Mouse (Mus musculus): ENCODE measurements around the gene Gnptab. TPM values are rescaled to one million over a fixed set of nuclear protein-coding genes. Genes with fewer than 3 reads are reported as not detected.

Gene Gnptab
- polyA plus RNA-seq (2014; fragmentation: Nextera tagmentation; extraction: Ambion mirVana) = 23.8 TPM in 2 replicates

DNA sequence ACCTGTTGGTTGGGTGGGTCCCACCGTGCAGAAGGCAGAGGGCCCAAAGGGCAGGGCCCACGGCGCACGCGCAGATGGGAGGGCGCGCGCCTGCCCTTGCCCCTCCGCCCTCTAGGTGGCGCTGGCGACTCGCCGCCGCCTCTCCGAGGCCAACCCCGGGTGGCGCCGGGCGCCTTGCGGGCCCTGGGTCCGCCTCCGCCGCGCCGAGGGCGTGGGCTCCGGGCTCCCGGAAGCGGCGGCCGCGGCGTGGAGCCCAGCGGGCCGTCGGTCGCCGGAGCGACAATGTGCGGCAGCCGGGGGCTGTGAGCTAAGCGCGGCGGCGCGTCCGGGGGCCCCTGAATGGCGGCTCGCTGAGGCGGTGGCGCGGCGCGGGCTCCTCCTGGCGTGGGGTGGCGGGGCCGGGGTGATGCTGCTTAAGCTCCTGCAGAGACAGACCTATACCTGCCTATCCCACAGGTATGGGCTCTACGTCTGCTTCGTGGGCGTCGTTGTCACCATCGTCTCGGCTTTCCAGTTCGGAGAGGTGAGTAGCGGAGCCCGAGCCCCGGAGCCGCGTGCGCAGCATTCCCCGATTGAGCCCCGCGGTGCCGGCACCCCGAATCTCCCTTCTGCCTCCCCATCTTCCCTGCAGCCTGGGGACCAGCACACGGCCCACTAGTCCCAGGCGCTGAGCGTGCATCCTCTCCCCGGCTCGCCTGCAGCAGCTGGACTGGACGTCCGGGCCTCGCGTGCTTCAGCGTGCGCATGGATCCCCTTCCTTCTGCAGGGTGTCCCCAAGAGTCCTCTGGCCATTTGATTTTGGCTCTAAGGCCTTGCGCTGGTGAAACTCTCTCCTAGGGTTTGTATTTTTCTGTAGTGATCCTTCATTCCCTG, at the start of gene Gnptab, which contains the start of gene Dram1:
Gene Gnptab, plus strand, starts transcription at position 120 of the 873 bp plus-strand sequence.
Gene Dram1, minus strand, starts transcription at position 68 of the 873 bp plus-strand sequence.
- Histone ChIP-seq H3K36me3 (replicated peaks; ENCODE audit: control insufficient read depth, insufficient read depth) (no peaks in the 10 kb centered on the region), H3K4me3 (replicated peaks; ENCODE audit: low read length) (peak within 1 kb of the TSS; percentile 77), H3K27me3 (ENCODE audit: control insufficient read depth, insufficient read depth, low read length) (no peaks in the 10 kb centered on the region), H3K9ac (peak within 1 kb of the TSS; percentile 83), H3K4me1 (replicated peaks; ENCODE audit: control insufficient read depth, insufficient read depth, low read length) (peaks cover 18% of the 10 kb centered on the region), H3K9me3 (ENCODE audit: control insufficient read depth, low read length) (no peaks in the 10 kb centered on the region), H3K27ac (peak within 1 kb of the TSS; percentile 85), H3K4me2 (replicated peaks) (peak within 1 kb of the TSS; percentile 58)
- DNase-seq (ENCODE audit: low spot score) = peak; percentile 87
- ATAC-seq (ENCODE audit: low FRiP score) = peak; percentile 89
- under 1% methylated on average over 80 of the region's 87 CpGs for WGBS

DNA sequence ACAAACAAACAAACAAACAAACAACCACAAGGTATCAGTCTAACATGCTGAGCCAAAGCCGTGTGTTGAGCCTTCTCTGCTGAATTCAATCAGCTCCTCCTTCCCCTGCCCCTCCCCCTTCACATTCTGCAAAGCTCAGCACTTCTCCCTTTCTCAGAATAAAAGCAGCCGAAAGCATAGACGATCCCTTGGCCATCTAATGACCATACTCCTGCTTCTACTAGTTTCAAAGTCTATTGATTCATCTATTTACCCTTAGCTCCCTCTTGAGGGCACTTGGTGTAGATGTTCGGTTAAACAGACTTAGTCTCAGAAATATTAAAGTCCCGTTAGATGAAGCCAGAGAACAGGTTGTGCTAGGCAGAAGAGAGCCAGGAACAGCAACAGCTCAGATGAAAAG, 48.2 kb upstream of the Gnptab start:
- no peaks in the 10 kb centered on the region for H3K9me3 ChIP-seq (ENCODE audit: control insufficient read depth, low read length)
- WGBS = 28% methylated on average over 5 of the region's 5 CpGs
- no peaks in the 10 kb centered on the region for H3K36me3 ChIP-seq (replicated peaks; ENCODE audit: control insufficient read depth, insufficient read depth)
- no peaks in the 10 kb centered on the region for H3K27me3 ChIP-seq (ENCODE audit: control insufficient read depth, insufficient read depth, low read length)
- no peaks in the 10 kb centered on the region for H3K4me1 ChIP-seq (replicated peaks; ENCODE audit: control insufficient read depth, insufficient read depth, low read length)
- no peak overlapping the region for H3K4me2 ChIP-seq (replicated peaks)
- no peak for ATAC-seq (ENCODE audit: low FRiP score)
- no peak overlapping the region for H3K4me3 ChIP-seq (replicated peaks; ENCODE audit: low read length)
- H3K27ac ChIP-seq = no peak overlapping the region
- DNase-seq (ENCODE audit: low spot score) = peak; percentile 62
- H3K9ac ChIP-seq = no peak overlapping the region

DNA sequence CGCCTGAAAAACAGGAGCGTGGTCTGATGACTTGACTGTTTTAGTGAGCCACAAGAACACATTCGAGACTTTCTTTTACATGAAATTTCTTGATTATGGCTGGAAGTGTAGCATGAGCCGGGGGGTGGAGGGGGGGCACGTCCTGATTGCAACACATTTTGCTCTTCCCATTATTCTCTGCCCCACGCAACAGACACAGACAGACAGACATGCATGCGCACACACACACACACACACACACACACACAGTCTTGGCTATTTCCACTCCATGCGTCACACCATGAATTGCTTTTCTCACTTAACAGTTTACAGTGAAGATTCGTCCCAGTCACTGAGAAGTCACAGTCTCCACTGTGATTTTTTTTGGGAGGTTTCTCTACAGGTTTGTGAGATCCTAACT, 38.3 kb upstream of the Gnptab start:
- H3K9ac ChIP-seq = no peak overlapping the region

DNA sequence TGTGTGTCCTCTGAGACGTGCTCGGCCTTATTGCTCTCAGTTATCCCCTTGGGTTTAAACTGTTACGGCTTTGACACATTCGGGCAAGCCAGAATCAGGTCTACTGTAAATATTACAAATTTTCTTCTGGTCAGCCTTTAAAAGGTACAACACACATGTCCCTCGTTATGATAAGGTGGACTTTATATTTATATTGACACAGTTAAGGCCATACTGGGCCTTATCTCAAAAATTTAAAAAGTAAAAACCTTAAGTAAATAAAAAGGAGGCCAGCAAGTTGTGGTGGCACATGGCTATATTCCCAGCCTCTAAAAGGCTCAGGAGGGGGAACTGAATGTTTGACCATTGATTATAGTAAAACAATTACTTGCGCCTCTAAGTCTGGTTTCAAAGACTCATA, 37.6 kb upstream of the Gnptab start:
- 89% methylated on average over 6 of the region's 6 CpGs for WGBS
- H3K4me1 ChIP-seq (replicated peaks; ENCODE audit: control insufficient read depth, insufficient read depth, low read length) = no peaks in the 10 kb centered on the region
- H3K4me3 ChIP-seq (replicated peaks; ENCODE audit: low read length) = no peak overlapping the region
- H3K27ac ChIP-seq = no peak overlapping the region
- no peaks in the 10 kb centered on the region for H3K27me3 ChIP-seq (ENCODE audit: control insufficient read depth, insufficient read depth, low read length)
- no peaks in the 10 kb centered on the region for H3K36me3 ChIP-seq (replicated peaks; ENCODE audit: control insufficient read depth, insufficient read depth)
- no peak for ATAC-seq (ENCODE audit: low FRiP score)
- no peaks in the 10 kb centered on the region for H3K9me3 ChIP-seq (ENCODE audit: control insufficient read depth, low read length)
- no peak overlapping the region for H3K9ac ChIP-seq
- no peak overlapping the region for H3K4me2 ChIP-seq (replicated peaks)
- DNase-seq (ENCODE audit: low spot score) = no peak

More for the DNA sequence above, 38.3 kb upstream of the Gnptab start:
- H3K4me1 ChIP-seq (replicated peaks; ENCODE audit: control insufficient read depth, insufficient read depth, low read length) = no peaks in the 10 kb centered on the region
- no peak overlapping the region for H3K27ac ChIP-seq
- ATAC-seq (ENCODE audit: low FRiP score) = no peak
- no peak for DNase-seq (ENCODE audit: low spot score)
- no peak overlapping the region for H3K4me3 ChIP-seq (replicated peaks; ENCODE audit: low read length)
- H3K36me3 ChIP-seq (replicated peaks; ENCODE audit: control insufficient read depth, insufficient read depth) = no peaks in the 10 kb centered on the region
- H3K27me3 ChIP-seq (ENCODE audit: control insufficient read depth, insufficient read depth, low read length) = no peaks in the 10 kb centered on the region
- H3K9me3 ChIP-seq (ENCODE audit: control insufficient read depth, low read length) = no peaks in the 10 kb centered on the region
- H3K4me2 ChIP-seq (replicated peaks) = no peak overlapping the region
- 92% methylated on average over 9 of the region's 9 CpGs for WGBS

DNA sequence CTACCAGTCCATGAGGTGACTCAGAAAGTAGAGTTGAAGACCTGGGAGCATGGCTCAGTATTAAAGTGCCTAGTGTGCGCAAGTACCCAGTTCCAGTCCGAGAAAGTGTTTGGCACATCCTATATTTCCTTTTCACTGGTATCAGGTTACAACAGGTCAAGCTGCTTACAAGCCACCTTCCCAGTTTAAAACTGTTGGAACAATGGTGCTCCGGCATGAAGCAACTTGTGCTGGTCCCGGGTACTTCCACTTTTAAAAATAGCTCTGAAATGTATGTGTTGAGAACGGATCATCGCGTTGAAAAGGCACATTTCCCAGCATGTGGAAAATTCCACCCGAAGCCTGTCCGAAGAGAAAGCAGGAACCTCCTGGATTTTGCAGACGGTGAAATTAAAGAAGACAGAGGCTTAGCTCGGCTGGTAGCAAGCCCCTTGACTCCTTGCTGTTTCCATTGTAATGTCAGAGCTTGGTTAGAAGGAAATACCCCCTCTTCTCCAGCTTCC, 33.0 kb upstream of the Gnptab start:
- DNase-seq (ENCODE audit: low spot score) (no peak), ATAC-seq (ENCODE audit: low FRiP score) (no peak)
- no peaks in the 10 kb centered on the region for H3K9me3 ChIP-seq (ENCODE audit: control insufficient read depth, low read length)
- no peak overlapping the region for H3K4me2 ChIP-seq (replicated peaks)
- H3K36me3 ChIP-seq (replicated peaks; ENCODE audit: control insufficient read depth, insufficient read depth) = no peaks in the 10 kb centered on the region
- no peak overlapping the region for H3K4me3 ChIP-seq (replicated peaks; ENCODE audit: low read length)
- 68% methylated on average over 11 of the region's 11 CpGs for WGBS
- no peaks in the 10 kb centered on the region for H3K4me1 ChIP-seq (replicated peaks; ENCODE audit: control insufficient read depth, insufficient read depth, low read length)
- no peak overlapping the region for H3K9ac ChIP-seq
- no peak overlapping the region for H3K27ac ChIP-seq
- H3K27me3 ChIP-seq (ENCODE audit: control insufficient read depth, insufficient read depth, low read length) = no peaks in the 10 kb centered on the region

DNA sequence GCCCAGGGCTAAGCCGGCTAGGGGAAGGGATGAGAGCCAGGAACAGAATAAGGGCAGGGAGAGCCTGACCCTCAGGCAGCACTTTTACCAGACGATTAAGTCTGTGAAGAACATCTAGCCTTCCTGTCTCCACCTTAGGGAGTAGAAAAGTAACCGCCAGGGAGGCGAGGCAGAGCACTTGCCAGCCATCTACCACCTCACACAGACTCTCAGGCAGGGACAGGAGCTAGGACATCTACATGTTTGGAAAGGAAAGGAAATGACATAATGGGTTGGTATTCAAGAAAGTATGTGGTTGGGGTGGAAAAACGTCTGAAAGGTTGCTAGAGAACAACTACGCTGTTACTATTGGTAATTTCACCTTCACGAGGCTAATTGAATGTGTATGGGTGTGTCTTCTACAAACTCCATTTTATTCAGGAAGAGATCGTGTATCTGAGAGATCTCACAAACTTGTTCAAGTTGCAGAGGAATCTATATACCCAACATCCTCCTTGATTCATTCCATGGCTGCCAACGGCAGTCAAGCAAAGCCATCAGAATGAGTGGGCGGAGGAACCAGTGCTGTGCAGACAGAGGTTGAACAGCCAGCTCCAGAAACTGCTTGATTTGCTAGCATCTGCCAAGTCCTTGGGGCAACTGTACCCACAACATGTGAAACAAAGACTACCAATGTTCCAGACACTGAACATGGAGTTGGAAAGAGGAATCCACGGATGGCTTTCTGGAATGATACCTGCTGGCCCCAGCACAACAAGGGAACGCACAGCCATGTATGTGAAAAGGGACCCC, 32.3 kb upstream of the Gnptab start:
- WGBS = 80% methylated on average over 12 of the region's 12 CpGs

DNA sequence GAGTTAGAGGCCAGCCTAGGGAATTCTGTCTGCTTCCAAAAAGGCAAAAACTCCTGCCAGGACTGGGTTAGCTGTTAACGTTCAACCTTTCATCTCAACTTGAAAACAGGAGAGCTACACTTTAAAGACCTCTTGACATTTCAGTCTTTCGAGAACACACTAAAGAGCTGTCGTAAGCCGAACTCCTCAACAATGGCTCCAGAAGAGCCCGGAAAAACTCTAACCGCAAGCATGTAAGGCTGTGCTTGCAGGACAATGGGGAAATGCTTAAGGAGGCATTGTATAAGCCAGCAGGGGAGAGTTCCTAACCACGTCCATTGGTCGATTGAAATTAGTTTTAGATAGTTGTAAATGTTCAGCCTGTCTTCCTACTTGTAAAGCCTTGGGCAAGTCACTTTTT, 29.1 kb upstream of the Gnptab start:
- Histone ChIP-seq H3K27ac (no peak overlapping the region), H3K36me3 (replicated peaks; ENCODE audit: control insufficient read depth, insufficient read depth) (no peaks in the 10 kb centered on the region), H3K4me3 (replicated peaks; ENCODE audit: low read length) (no peak overlapping the region), H3K9ac (no peak overlapping the region), H3K27me3 (ENCODE audit: control insufficient read depth, insufficient read depth, low read length) (no peaks in the 10 kb centered on the region), H3K4me1 (replicated peaks; ENCODE audit: control insufficient read depth, insufficient read depth, low read length) (no peaks in the 10 kb centered on the region), H3K4me2 (replicated peaks) (no peak overlapping the region), H3K9me3 (ENCODE audit: control insufficient read depth, low read length) (no peaks in the 10 kb centered on the region)
- DNase-seq (ENCODE audit: low spot score) = no peak
- ATAC-seq (ENCODE audit: low FRiP score) = no peak
- WGBS = 10% methylated on average over 8 of the region's 8 CpGs

More for the DNA sequence above, 32.3 kb upstream of the Gnptab start:
- no peaks in the 10 kb centered on the region for H3K4me1 ChIP-seq (replicated peaks; ENCODE audit: control insufficient read depth, insufficient read depth, low read length)
- H3K36me3 ChIP-seq (replicated peaks; ENCODE audit: control insufficient read depth, insufficient read depth) = no peaks in the 10 kb centered on the region
- H3K4me2 ChIP-seq (replicated peaks) = no peak overlapping the region
- H3K27me3 ChIP-seq (ENCODE audit: control insufficient read depth, insufficient read depth, low read length) = no peaks in the 10 kb centered on the region
- no peak overlapping the region for H3K9ac ChIP-seq
- no peak overlapping the region for H3K27ac ChIP-seq
- H3K9me3 ChIP-seq (ENCODE audit: control insufficient read depth, low read length) = no peaks in the 10 kb centered on the region
- H3K4me3 ChIP-seq (replicated peaks; ENCODE audit: low read length) = no peak overlapping the region
- ATAC-seq (ENCODE audit: low FRiP score) (no peak), DNase-seq (ENCODE audit: low spot score) (no peak)

DNA sequence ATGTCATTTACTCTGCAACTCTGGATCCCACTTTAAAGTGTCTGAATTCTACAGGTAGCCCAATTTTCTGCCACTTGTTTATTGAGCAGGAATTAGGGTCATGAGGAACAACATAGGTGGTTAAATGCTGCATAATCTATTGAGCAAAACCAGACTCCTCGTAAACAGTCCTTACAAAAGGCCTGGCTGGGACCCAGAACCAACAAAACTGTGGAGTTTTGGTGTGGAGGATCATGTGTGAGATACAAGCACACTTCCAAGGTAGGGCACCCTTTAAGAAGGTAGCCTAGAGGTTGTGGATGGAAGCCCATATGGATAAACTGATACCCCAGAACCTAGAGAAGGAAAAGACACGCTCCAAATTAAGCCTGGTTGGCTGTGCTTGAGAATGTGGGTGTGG, 28.2 kb upstream of the Gnptab start:
- ATAC-seq (ENCODE audit: low FRiP score) (no peak), DNase-seq (ENCODE audit: low spot score) (no peak)
- no peak overlapping the region for H3K9ac ChIP-seq
- no peak overlapping the region for H3K4me2 ChIP-seq (replicated peaks)
- H3K27ac ChIP-seq = no peak overlapping the region
- no peaks in the 10 kb centered on the region for H3K9me3 ChIP-seq (ENCODE audit: control insufficient read depth, low read length)
- no peaks in the 10 kb centered on the region for H3K27me3 ChIP-seq (ENCODE audit: control insufficient read depth, insufficient read depth, low read length)
- 64% methylated on average over 2 of the region's 2 CpGs for WGBS
- no peak overlapping the region for H3K4me3 ChIP-seq (replicated peaks; ENCODE audit: low read length)
- H3K4me1 ChIP-seq (replicated peaks; ENCODE audit: control insufficient read depth, insufficient read depth, low read length) = no peaks in the 10 kb centered on the region
- H3K36me3 ChIP-seq (replicated peaks; ENCODE audit: control insufficient read depth, insufficient read depth) = no peaks in the 10 kb centered on the region
